Mouse (Mus musculus) E14TG2a.4 (cell line): ENCODE data around the gene Sugp1.

Source experiments
- CTCF ChIP-seq: conservative IDR thresholded peaks from 2 replicates; pipeline ENCODE4 v1.5.1; 2014; ENCODE audit warnings: low read length
- NANOG ChIP-seq: IDR thresholded peaks from 2 replicates; pipeline ENCODE4 v1.6.1; 2014; ENCODE audit warnings: borderline replicate concordance, low read length, mixed read lengths
- POU5F1 ChIP-seq: IDR thresholded peaks from 2 replicates; pipeline ENCODE4 v1.6.1; 2014; ENCODE audit warnings: low read length, borderline replicate concordance

- TF ChIP-seq CTCF (no peak), NANOG (no peak), POU5F1 (no peak)
Measured at GRCm38 (mm10) chr8:70084191-70085065, 41.8 kb downstream of the Sugp1 start.
